Mouse (Mus musculus) frontal cortex, adult 2 months (tissue): ENCODE results near the gene Abl2. TPM values are rescaled to one million over a fixed set of nuclear protein-coding genes. Genes with fewer than 3 reads are reported as not detected.
"Not testable (repeated sequence)": the region's sequence is repeated elsewhere in the genome, so short reads cannot be mapped to it uniquely, and the experiment has no call there.

Experiments used
- DNase-seq, 2 experiments: peaks; one replicate each; pipeline ENCODE4 v3.0.0; 2022; ENCODE audit warnings: low spot score in 1 of 2; ENCODE audit errors: extremely low spot score in 1 of 2
- polyA plus RNA-seq: library from polyadenylated mRNA; depleted of rRNA; stranded (reverse); fragments of >200 nt; gene quantifications from 2 replicates; pipeline ENCODE4 v1.2.3, GENCODE M21; 2012

The Abl2 gene
- polyA plus RNA-seq, 1 experiment = 34.1 TPM

DNA sequence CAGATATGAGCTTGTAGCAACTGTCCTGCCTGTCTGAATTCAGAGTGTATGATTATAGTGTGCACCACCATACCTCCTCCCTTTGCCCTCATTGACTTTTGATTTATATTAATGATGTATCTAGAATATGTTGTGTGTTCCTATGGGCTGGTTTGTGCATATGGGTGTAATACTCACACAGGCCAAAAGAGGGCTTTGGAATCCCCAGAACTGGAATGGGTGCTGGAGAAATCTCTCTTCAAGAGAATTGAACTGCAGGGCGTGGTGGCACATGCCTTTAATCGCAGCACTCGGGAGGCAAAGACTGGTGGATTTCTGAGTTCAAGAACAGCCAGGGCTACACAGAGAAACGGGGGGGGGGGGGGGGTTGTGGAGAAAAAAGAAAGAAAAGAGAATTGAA, 68.1 kb downstream of the Abl2 start:
- no peak for DNase-seq

DNA sequence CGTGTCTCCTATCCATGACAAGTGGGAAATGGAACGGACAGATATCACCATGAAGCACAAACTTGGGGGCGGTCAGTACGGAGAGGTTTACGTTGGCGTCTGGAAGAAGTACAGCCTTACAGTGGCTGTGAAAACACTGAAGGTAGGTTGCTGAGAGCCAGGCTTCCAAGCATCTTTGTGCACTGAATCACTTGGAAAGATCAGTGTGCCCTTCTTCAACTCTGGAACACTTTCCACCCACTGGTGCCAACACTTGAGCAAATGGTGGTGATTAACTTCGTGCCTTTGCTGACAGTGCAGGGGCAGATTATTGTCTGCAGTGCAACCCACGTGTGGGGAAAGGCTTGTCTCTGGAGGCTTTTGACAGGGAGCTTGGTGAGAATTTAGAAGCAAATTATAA, 71.4 kb downstream of the Abl2 start:
- DNase-seq = peak; percentile 37 to 73

DNA sequence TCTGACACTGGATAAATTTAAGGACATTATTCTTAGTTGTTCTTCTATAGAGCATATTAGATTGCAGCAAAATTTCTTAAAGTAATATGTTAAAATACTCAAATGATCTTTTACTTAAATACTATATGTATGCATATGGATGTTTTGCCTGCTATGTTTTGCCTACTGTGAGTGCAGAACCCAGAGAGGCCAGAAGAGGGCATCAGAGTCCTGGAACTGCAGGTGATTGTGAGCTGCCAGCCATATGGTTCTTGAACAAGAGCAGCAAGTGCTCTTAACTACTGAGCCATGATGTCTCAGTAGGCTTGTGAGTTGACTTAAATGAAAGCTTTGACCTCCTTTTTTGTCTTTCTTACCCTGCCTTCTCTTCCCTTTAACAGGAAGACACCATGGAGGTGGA, 72.4 kb downstream of the Abl2 start:
- no peak for DNase-seq

DNA sequence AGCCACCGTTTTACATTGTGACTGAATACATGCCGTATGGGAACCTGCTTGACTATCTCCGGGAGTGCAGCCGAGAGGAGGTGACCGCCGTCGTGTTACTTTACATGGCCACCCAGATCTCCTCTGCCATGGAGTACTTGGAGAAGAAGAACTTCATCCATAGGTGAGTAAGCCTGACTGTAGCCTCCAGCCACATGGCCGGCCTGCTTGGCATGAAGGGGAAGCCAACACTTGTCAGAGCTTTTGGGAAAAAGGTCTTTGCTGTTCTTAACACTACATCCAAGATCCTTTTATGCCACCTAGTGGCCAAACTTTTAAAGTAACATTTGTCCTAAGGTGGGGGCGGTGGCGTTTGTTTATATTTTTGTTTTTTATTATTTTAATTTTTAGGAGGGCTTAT, 74.5 kb downstream of the Abl2 start:
- DNase-seq = peak; percentile 22 to 82

DNA sequence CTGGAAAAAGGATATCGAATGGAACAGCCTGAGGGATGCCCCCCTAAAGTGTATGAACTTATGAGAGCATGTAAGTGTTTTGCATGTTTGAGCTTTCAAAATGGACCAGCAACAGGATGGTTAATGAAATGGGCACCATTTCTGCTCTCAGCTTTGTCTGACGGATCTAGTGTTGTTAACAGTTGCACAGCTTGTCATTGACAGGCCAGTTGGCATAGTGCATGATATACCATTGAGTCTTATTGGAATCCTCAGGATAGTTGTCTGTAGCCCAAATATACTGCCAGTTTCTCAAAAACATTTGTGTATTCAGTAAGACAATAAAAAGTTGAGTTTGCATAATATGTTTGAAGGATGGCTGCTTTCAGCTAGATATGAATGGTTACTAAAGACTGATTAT, 76.6 kb downstream of the Abl2 start:
- DNase-seq = no peak

DNA sequence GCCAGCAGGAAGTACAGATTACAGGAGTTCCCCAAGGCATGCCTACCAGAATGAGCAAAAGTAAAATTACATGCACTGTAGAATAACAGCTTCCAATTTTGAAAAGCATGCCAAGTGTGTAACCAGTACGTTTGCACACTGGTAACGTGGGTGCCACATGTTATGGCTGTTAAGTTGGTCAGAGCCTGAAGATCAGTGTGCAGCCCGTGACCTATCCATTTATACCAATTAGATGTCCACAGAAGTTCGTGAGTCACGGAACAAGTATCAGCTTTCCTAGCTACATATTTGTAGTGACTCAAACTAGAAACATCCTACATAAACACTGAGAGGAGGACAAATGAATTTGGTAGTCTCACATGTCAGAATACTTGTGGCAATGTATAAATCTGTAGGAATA, 80.9 kb downstream of the Abl2 start:
- no peak for DNase-seq

DNA sequence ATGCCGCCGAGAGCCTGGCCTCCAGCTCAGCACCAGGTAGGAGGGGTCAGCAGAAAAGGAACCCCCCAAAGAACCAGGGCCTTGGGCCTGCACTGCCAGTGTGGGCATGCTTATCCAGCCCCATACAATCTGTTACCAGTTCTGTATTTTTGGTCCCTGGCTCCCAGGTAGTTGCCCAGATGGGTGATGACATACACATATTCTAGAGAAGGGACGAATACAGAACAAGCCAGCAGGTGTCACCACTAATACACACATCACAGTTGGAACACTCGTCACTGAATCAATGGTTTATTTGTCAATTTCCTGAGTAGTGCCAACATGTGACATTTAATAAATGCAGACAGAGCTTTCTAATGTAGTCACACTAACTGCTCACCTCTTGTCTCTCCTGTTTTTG, 82.0 kb downstream of the Abl2 start:
- no peak for DNase-seq

DNA sequence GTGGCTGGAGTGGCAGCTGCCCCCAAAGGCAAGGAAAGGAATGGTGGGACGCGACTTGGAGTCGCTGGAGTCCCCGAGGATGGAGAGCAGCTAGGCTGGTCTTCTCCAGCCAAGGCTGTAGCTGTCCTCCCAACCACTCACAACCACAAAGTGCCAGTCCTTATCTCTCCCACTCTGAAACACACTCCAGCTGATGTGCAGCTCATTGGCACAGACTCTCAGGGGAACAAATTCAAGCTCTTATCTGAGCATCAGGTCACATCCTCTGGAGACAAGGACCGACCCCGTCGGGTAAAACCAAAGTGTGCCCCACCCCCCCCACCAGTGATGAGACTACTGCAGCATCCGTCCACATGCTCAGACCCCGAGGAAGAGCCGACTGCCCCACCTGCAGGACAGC, 83.2 kb downstream of the Abl2 start:
- DNase-seq = no peak

DNA sequence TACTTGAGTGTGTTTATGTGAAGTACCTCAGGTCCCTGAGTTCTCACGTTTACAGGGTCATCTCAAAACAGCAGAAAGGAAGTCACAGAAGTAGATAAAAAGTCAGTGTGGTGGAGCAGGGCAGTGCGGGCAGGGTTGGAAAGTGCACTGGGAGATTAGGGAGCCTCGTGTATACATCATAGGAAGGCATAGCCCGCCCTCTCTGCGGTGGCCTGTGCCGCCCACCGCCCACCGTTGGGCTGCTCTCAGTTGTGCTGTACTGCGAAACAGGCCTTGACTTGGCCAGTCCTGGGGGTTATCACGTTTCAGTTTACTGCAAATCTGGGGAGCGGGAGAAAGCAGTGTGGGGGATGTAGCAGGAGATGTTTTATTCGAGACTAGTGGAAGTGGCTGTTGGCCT, 84.2 kb downstream of the Abl2 start:
- DNase-seq = no peak

DNA sequence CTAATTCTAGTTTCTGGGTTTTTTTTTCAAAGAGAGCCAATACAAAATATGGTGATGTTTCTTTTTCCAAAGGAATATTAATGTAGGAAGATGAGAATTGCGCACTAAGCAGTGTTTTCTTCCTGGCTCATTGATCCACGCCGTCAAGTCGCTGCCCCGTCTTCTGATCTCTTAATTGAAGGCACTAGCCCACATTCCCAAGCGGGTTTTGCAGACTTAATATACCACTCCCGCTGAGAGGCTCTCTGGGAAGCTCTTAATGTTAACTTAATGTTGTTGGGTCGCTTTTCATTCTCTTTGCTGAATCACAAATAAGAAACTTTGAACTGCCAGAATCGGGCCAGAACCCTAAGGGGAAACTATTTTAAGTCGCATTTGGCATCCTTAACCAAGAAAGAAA, 85.5 kb downstream of the Abl2 start:
- DNase-seq = no peak

DNA sequence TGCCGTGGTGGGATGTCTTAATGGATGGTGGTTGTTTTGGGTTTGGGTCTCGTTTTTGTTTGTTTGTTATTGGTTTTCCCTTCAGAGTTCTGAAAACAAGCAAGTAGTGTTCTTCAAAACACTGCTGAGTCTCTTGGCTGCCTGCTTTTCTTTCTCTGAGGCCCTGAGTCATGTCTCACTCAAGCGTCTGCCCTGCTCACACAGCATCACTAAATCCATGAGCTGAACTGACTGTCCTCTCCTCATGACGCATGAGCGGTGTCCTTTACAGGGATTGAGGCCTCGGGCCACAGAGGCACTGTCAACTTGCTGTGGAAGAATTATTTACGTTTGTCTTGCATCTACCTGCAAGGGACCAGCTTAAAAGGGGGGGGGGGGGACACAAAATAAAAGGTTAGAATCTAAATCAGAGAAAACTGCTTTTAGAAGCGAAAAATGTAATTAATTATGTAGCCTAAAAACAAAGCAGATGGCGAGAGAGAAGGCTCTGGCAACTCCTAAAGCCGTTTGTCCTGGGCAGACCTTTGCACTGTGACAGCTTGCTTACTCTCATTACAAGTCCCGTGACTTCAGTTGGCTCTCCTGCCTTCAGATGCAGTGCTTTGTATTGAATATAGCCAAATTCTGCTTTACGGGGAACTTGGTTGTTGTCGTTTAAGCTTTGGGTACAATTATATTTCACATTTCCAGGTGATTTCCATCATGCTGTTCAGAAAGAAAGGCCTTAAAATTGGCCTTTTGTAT, 86.4 kb downstream of the Abl2 start:
- no peak for DNase-seq

DNA sequence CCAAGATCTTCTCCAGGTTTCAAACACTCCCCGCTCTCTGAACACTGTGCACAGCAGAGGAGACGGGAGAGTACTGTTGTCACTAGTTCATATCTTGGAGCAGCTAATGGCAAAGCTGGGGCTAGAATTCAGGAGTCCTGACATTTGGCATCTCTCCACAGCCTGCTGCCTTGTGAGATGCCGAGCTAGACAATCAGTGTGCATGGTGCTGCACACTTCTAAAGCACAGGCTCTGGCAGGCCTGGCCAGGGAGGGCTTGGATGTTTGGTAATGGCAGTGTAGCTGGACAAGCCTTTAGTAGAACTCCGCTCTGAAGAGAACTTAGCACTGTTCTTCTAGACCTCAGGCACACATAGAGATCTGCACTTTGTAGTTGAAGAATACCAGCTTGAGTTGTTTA, 87.4 kb downstream of the Abl2 start:
- DNase-seq = no peak

DNA sequence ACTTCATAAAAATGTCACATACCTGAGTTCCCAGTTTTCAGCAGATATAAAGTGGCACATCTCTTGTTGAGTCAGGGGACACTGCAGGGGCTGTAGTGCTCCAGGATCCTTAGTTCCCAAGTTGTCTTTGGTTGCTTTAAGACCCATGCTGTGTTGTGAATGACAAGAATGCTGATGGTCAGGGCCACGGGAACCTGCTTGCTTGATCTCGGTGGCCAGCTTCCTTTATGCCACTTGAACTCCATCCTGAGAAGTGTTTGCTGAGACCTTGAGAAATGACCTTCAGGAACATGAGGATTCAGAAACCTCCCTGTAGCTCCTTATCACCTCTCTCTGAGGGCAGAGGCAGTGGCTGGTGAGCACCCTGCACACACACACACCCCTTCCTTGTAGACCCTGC, 90.1 kb downstream of the Abl2 start:
- no peak for DNase-seq

DNA sequence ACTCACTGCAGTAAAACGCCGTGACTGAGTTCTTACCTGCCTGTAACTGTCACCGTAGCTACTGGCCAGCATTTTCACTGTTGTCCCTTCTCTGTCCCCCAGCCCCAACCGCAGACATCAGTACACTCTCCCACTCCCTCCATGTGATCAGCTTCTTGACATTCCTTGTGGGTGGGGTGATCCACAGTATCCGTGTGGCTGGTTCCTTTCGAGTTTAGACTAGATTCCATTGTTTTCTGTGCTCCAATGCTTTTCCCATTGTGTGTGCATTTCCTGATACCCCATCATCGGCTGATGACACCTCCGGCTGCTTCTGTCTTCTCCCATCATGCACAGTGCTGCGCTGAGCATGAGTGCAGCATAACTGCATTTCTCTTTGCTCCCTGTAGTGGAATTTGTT, 92.0 kb downstream of the Abl2 start:
- no peak for DNase-seq

DNA sequence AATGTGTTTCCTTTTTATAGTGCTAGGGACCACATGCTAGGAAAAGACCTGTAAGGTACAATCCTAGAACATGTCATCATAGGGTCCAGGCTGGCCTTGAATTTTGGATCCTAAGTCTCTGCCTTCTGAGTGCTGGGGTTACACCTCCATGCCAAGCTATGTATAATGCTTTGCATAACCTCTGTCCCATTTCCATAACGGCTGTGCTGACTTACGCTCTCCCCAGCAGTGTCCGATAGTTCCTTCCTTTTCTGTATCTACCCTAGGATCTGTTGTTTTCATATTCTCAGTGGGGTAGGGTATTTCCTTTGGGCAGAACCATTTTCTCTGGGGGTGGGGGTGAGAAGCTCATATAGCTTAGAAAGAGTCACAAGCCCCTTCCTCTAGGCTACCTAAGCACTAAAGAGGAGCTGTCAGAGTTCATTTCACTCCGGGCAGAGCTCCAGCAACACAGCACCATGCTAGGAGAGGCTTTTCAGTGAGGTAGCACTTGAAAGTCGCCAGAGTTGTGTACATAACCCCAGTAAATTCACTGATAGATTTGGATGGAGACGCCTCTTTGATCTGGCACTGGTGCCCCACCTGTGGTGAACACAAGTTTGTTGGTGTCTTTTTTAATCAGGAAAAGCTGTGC, 93.7 kb downstream of the Abl2 start:
- DNase-seq = no peak

DNA sequence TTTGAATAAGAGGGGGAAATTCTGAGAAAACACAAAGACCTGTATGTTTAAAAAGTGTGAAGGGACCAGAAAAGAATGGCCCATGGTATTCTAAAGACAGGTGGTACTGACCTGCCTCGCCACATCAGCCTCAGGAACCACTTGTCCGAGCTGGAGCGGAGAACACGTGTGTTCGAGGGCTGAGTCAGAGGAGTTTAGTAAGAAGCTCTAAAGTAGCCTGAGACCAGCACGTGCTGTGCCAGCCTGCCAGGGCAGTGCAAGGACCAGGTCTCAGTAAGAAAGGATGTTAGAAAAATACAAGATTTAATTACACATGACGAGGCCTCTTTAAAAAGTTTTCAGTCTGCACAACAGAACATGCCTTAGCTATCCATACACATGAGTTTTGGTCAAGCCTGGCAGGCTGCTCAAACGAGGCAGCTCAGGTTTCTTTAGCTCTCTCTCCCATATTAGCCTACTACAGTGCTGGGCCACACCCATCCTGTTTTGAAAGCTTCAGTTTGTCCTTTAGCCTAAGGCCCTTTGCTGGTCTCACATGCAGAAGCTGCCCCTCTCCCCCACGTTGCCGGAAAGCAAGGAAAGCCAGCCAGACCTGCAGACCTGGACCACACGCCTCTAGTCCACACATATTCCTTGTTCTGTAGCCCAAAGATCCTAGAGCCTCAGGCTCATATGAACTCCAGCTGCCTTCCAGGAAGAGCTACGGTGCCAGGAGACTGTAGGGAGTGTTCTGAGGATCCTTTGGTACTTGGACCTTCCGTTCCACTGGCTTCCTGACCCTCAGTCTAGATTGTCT, 96.3 kb downstream of the Abl2 start:
- DNase-seq = no peak

DNA sequence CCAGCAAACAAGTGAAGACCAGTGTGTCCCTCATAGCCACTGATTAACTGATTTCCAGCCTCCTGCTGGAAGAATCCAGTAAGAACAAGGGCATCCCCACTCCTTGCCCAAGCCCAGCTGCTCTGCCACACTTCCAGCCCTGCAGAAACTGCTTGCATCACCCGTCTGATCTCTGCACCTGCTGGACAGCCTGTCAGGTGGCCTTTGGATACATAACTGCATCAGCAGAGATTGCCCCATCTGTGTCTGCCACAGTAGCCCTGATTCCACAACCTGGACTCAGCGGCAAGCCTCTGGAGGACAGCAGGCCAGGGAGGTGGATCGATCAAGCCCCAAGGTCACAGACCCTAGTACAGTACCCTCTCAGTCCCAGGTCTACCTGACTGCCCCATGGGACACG, 98.9 kb downstream of the Abl2 start:
- no peak for DNase-seq

DNA sequence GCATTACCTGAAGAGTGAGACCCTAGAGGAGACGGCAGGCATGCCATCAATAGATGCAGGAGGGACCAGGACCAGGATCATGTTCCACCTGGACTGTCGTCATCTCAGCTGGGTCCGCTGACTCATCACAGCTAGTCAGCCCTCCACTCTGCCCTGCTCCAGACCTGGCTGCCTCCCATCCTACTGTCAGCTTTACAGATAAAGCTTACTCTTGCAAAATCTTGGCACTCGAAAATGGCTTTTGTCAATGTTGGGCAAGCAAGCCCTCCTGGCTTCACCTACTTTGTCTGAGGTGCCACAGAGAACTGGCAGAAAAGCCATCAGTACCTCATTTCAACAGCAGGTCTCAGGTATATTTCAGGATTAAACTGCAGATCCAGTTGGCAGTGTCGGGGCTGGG, 100.1 kb downstream of the Abl2 start:
- no peak for DNase-seq

DNA sequence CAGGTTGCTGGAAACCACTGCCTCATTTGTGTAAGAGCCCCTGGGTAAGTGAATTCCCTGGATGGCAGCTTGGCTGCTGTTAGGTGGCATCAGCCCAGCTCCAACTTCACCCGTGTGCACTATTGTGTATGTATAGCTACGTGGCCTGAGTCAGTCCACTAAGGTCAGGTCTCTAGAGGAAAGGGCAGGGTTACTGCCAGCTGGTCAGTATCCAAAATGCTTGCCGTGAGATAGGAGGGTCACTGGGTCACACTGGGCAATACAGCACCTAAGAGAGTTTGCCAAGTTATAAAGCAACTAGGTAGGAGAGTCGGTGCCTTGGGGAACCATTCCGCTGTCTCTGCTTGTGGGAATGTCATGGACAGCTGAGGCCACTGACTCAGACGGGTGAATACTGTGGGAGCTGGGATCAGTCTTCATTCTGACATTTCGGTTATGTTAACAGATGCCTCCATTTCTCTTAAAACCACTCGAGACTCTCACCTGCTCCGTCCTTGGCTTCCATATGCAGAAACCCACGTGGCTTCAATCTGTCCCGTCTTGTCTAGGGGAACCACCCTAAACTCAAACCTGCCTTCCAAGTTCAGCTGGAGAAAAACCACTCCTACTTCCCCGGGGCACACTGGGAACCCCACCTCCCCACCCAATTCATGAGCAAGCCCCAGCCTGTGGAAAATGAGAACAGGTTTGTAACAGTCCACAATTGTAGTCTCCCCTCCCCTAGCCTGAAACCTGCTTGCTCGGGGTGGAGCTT, 101.5 kb downstream of the Abl2 start:
- no peak for DNase-seq

DNA sequence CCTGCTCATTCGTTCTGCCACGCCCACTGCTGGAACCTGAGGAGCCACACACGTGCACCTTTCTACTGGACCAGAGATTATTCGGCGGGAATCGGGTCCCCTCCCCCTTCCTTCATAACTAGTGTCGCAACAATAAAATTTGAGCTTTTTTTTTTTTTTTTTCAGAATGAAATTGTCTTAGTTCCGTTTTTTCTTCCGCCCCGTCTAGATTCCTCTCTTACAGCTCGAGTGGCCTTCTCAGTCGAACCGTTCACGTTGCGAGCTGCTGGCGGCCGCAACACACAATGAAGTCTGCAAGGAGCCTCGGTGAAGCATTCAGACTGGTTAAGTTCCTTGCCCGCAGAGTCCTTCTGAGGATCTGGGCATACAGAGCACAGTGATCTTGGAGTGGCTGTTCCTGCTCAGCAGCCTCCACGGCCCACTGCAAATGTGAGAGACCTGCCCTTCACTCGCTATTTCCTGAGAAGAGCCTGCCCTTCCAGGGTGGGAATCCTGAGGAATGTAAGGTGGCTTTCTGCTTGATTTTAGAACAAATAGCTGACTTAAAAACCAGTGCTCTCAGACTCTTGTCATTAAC, 102.2 kb downstream of the Abl2 start:
- not testable (repeated sequence) for DNase-seq

DNA sequence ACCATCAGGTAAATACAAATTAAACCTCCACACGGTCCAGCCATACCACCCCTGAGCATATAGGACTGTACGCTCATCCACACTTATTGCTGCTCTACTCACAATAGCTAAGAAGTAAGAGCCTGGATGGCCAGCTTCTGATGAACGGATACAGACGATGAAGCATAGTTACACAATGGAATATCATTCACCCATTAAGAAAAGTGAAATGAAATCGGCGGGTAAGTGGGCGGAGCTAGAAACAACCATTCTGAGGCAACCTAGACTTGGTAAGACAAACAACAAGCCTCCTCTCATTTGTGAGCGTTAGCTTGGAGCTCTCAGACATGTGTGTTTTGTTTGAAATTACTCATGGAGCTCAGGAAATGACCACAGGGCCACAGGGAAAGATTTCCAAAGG, 107.2 kb downstream of the Abl2 start:
- no peak for DNase-seq
